27 mouse cellular contexts compared by ENCODE assay signal in genomic region chr2:77873806-77874205, GRCm38 (mm10). TPM values are rescaled to one million over a fixed set of nuclear protein-coding genes. Genes with fewer than 3 reads are reported as not detected.
"Had no signal": no experiment of that assay in that cellular context is flagged by ENCODE, and none has a peak within 500 bp of the region (broad histone marks: within the 10 kb centered on the region; RNA-seq: fewer than 3 reads in every experiment).

No protein-coding gene starts in this region.

- H3K27ac ChIP-seq: embryonic facial prominence, embryonic 10.5 days; embryonic facial prominence, embryonic 12.5 days; embryonic facial prominence, embryonic 13.5 days; embryonic facial prominence, embryonic 15.5 days; forebrain, embryonic 10.5 days; forebrain, embryonic 12.5 days; forebrain, embryonic 15.5 days; gastrocnemius, adult 2 months; heart, adult 2 months; heart, embryonic 10.5 days had no signal

- H3K9me3 ChIP-seq: embryonic facial prominence, embryonic 10.5 days; embryonic facial prominence, embryonic 12.5 days; embryonic facial prominence, embryonic 13.5 days; embryonic facial prominence, embryonic 15.5 days; forebrain, embryonic 10.5 days; forebrain, embryonic 12.5 days; forebrain, embryonic 15.5 days; heart, embryonic 10.5 days had no signal

- H3K9ac ChIP-seq: embryonic facial prominence, embryonic 12.5 days; embryonic facial prominence, embryonic 13.5 days; embryonic facial prominence, embryonic 15.5 days; forebrain, embryonic 12.5 days; forebrain, embryonic 15.5 days; forebrain, postnatal 0 days had no signal

- H3K36me3 ChIP-seq: embryonic facial prominence, embryonic 10.5 days; embryonic facial prominence, embryonic 12.5 days; embryonic facial prominence, embryonic 13.5 days; embryonic facial prominence, embryonic 15.5 days; forebrain, embryonic 10.5 days; forebrain, embryonic 12.5 days; forebrain, embryonic 15.5 days; heart, embryonic 10.5 days had no signal

- H3K27me3 ChIP-seq: embryonic facial prominence, embryonic 12.5 days; embryonic facial prominence, embryonic 13.5 days; embryonic facial prominence, embryonic 15.5 days; forebrain, embryonic 12.5 days; forebrain, embryonic 15.5 days had no signal

- ATAC-seq: forebrain, embryonic 14.5 days; forebrain, embryonic 15.5 days; forebrain, embryonic 16.5 days; forebrain, postnatal 0 days had no signal

- H3K4me3 ChIP-seq: embryonic facial prominence, embryonic 10.5 days; embryonic facial prominence, embryonic 12.5 days; embryonic facial prominence, embryonic 13.5 days; embryonic facial prominence, embryonic 15.5 days; erythroblast, embryonic 14.5 days; forebrain, embryonic 10.5 days; forebrain, embryonic 12.5 days; forebrain, embryonic 15.5 days; gastrocnemius, adult 2 months; heart, adult 2 months; heart, embryonic 10.5 days had no signal

- H3K4me1 ChIP-seq: embryonic facial prominence, embryonic 10.5 days; embryonic facial prominence, embryonic 12.5 days; embryonic facial prominence, embryonic 13.5 days; embryonic facial prominence, embryonic 15.5 days; forebrain, embryonic 10.5 days; forebrain, embryonic 12.5 days; forebrain, embryonic 15.5 days; heart, embryonic 10.5 days had no signal

- DNase-seq: cerebellum, adult 9-10 months; cerebellum, adult 9-11 months; cerebellum, postnatal 10 days; cerebellum, postnatal 14 days; cerebellum, postnatal 25 days; cerebellum, postnatal 36 days; embryo, embryonic 11 days; forebrain, postnatal 0 days; gastrocnemius, adult 2 months; gastrocnemius, postnatal 10 days; gastrocnemius, postnatal 14 days; gastrocnemius, postnatal 25 days; gastrocnemius, postnatal 36 days; heart, adult 18-20 months; heart, adult 2 months had no signal

- H3K4me2 ChIP-seq: embryonic facial prominence, embryonic 12.5 days; embryonic facial prominence, embryonic 13.5 days; embryonic facial prominence, embryonic 15.5 days; forebrain, embryonic 12.5 days; forebrain, embryonic 15.5 days; heart, embryonic 11.5 days had no signal

RNA-seq across cellular contexts. Expression of gene Zfp385b, which starts 54.4 kb away (rescaled TPM):
- polyA plus RNA-seq: erythroblast, embryonic 14.5 days had no signal
